Mouse (Mus musculus) layer of hippocampus, adult 8-10 months (tissue): ENCODE results near the gene Pkn3. TPM values are rescaled to one million over a fixed set of nuclear protein-coding genes. Genes with fewer than 3 reads are reported as not detected.
A peak's percentile ranks its signal among the peaks of the same experiment; 100 is the strongest.
"Not testable (repeated sequence)": the region's sequence is repeated elsewhere in the genome, so short reads cannot be mapped to it uniquely, and the experiment has no call there.

Source experiments
- DNase-seq, 2 experiments: peaks; one replicate each; pipeline ENCODE4 v3.0.0; 2022; ENCODE audit warnings: low spot score in 2 of 2
- total RNA-seq, 4 experiments: library from RNA; stranded (reverse); gene quantifications; 2 replicates each; pipeline ENCODE4 v1.2.4; 2022

The Pkn3 gene
- total RNA-seq, 4 experiments from 2014 or later: 2.1 to 6.1 (median 3.5) TPM

DNA sequence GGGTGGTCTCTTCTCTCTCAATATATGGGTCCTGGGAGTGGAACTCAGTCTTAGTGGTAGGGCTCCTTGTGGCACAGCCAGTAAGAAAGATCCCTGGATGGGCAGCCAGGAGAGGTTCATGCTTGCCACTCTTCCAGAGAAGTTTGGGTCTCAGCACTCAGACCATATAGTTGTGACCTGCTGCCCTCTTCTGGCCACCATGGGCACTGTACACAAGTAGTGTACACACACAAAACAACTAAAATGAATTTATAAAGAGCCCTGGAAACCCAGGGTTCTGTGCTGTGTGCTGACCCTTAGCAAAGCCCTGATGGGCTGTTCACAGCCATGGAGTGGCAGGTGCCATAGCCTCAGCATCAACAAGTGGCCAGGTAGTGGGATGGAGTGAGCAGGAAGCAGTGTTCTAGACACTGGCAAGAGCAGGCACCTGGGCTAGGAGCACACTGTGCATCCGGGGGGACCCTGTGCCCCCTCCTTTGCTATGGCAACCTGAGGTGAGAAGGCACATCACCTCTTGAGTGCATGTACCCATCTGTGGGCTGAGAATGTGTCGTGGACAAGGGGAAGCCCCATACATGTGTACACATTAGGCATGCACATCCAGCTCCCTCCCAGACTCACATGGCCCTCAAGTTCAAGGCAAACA lies 18.5 kb downstream of the Pkn3 start:
- no peak for DNase-seq

- no peak for DNase-seq
Observed at GRCm38 (mm10) chr2:30100214-30100613, 22.7 kb downstream of the Pkn3 start.

GRCm38 (mm10) chr2:30106364-30106763 lies 28.9 kb downstream of the Pkn3 start:
- no peak for DNase-seq

- DNase-seq: no peak
Observed at GRCm38 (mm10) chr2:30107646-30108045, 30.2 kb downstream of the Pkn3 start.

DNA sequence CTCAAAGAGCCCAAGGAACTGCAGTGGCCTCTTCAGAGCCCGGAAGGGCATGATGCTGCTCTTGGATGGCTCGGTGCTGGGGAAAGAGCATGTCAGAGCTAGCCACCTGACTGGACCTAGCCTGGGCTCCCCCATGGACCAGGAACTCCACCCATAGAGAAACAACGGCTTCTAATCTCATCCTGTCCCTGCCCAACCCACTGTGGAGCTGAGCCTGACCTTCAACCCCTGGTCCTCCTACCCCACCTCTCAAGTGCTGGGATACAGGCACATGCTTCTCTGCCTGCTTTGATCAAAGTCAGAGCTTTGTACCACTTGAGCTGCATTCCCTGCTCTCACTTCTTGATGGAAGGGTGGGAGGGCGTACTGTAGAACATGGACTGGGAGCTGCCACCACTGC lies 30.8 kb downstream of the Pkn3 start:
- no peak for DNase-seq

- no peak for DNase-seq
Observed at GRCm38 (mm10) chr2:30111500-30111899, 34.0 kb downstream of the Pkn3 start.

- DNase-seq: no peak
Observed at GRCm38 (mm10) chr2:30112564-30112963, 35.1 kb downstream of the Pkn3 start.

- peak; percentile 81 to 84 for DNase-seq
Observed at GRCm38 (mm10) chr2:30119641-30120051, 42.2 kb downstream of the Pkn3 start.

GRCm38 (mm10) chr2:30120269-30120668 lies 42.8 kb downstream of the Pkn3 start:
- no peak for DNase-seq

GRCm38 (mm10) chr2:30122766-30123165 lies 45.3 kb downstream of the Pkn3 start:
- peak in 1 of 2 experiments; percentile 47 for DNase-seq

DNA sequence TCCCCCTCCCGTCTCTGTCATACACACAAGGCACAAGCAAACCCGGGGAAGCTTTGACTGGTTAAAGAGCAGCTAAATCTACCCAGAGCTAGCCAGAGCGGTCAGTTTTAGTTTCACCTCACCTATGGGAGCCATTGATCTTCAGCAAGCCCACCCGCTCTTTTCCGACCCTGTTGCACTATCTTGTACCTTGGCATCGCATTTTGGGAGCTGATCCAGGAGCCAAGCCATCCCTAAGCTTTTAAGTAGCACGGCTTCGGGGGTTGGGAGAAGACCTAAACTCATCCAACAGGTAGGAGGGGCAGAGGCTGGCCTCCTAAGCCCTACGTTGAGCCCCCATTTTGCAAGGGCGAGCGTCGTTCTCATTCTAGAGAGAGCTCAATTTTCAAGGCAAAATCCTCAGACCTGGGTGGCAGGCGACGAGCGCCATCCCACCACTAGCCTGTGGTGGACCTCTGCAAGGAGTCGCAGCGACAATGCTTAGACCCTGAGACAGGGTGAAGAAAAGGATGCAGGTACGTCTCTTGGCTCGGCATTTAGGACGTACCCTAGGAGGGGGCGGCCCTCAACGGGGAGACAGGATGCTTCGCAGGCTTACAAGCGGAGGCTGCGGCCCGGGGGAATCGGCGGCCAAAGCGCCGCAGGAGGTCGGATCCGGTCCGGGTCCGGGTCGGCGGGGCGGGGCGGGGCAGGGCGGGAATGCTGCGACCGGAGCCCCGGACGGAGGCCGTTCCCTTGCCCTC lies 46.4 kb downstream of the Pkn3 start:
- DNase-seq: peak in 1 of 2 experiments; percentile 43

GRCm38 (mm10) chr2:30124472-30125274 lies 47.2 kb downstream of the Pkn3 start, which contains the start of gene Zer1:
Zer1 (minus strand) TSS chr2:30124585.
- peak; percentile 93 to 94 for DNase-seq

DNA sequence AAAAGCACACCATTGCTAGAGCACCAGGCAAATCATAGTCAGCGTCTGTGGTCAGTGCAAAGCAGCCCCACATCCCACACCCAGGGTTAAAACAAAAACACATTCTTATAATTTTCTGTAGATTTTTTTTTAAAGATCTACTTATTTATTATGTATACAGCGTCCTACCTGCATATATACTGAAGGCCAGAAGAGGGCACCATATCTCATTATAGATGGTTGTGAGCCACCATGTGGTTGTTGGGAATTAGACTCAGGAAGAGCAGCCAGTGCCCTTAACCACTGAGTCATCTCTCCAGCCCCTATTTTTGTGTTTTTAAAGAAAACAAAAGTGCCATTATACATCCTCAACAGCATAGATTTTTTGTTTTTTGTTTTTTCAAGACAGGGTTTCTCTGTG lies 51.3 kb downstream of the Pkn3 start:
- DNase-seq: no peak

DNA sequence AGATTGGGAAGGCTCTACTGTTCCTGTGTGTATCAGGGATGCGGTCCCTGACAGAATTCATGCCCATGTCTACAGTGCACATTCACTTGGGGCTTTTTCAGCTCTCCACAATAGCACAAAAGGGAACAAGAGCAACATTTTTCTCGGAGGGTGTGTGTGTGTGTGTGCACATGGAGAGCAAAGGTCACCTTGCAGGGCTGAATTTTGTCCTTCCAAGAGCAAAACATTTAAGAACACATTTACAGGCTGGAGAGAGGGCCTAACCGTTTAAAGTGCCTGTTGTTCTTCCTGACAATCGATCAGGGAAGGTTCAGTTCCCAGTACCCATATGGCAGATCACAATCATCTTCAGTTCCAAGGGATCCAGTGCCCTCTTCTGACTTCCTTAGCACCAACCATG lies 52.7 kb downstream of the Pkn3 start:
- DNase-seq: no peak

GRCm38 (mm10) chr2:30131240-30131639 lies 53.8 kb downstream of the Pkn3 start:
- DNase-seq: not testable (repeated sequence)

GRCm38 (mm10) chr2:30132801-30133612 lies 55.5 kb downstream of the Pkn3 start:
- DNase-seq: no peak

- peak; percentile 95 to 97 for DNase-seq
Observed at GRCm38 (mm10) chr2:30133613-30134377, 56.3 kb downstream of the Pkn3 start, which contains the start of gene Tbc1d13. Tbc1d13 (plus strand) TSS chr2:30133746.

GRCm38 (mm10) chr2:30134378-30134711 lies 56.9 kb downstream of the Pkn3 start:
- no peak for DNase-seq

DNA sequence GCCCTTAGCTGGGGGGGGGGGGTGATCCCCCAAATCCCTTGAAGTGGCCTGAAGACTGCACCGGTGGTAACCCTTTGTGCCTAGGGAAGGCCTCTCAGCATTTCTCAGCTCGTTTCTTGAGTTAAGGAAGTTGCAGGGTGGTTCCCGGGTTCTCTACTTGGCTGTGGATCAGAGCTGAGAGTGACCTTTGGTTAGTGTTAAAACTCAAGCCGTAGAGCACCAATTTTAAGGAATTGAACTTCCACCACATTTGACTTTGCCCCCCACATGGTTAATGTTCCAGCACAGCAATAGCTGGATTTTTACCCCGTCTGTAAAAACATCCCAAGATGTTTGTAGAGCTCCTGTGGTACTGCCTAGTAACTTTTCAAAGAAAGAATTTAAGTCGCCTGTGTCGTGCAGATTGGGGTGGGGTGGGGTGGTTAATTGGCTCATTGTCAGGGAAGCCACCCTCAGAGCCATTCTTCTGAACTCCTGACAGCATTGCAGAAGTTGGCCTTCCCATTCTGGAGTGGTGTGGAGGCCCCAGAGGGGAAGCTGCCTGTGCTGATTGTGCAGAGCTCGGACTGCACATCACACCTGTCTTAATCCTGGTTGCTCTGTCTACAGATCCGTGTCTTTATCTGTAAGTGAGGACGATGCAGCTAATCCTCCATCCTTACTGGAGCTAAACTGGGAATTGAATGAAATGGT lies 57.6 kb downstream of the Pkn3 start:
- DNase-seq: no peak

GRCm38 (mm10) chr2:30136458-30136857 lies 59.0 kb downstream of the Pkn3 start:
- no peak for DNase-seq
